Mouse (Mus musculus) limb, embryonic 11.5 days (tissue): ENCODE measurements around the gene Vwa8. TPM values are rescaled to one million over a fixed set of nuclear protein-coding genes. Genes with fewer than 3 reads are reported as not detected.

Experiments
- ATAC-seq: fragments of 200-750 bp; cut with Nextera tagmentation; 2 replicates; pipeline ENCODE4 v1.8.0; 2017; ENCODE audit warnings: low read depth; ENCODE audit not compliant: insufficient number of reproducible peaks, low FRiP score, low TSS enrichment
- DNase-seq: peaks from one replicate; pipeline ENCODE4 v3.0.0-alpha.2; 2015; ENCODE audit warnings: low spot score
- H3K27ac ChIP-seq: fragments of 300-500 bp; sonication (generic); replicated peaks from 2 replicates; pipeline ENCODE4 v1.5.1; 2014; ENCODE audit warnings: low read depth, mild to moderate bottlenecking, low read length
- H3K27me3 ChIP-seq: fragments of 300-500 bp; sonication (generic); 2 replicates; pipeline ENCODE4 v1.6.1; 2014; ENCODE audit warnings: mild to moderate bottlenecking, low read length, mixed read lengths; ENCODE audit not compliant: control insufficient read depth, insufficient read depth
- H3K36me3 ChIP-seq: fragments of 300-500 bp; sonication (generic); 2 replicates; pipeline ENCODE4 v1.6.1; 2014; ENCODE audit warnings: mild to moderate bottlenecking, low read length, moderate library complexity, mixed read lengths; ENCODE audit not compliant: control insufficient read depth, insufficient read depth
- H3K4me1 ChIP-seq: fragments of 300-500 bp; sonication (generic); 2 replicates; pipeline ENCODE4 v1.6.1; 2014; ENCODE audit warnings: low read length, mixed read lengths; ENCODE audit not compliant: control insufficient read depth, insufficient read depth
- H3K4me2 ChIP-seq: fragments of 300-500 bp; sonication (generic); 2 replicates; pipeline ENCODE4 v1.6.1; 2014; ENCODE audit warnings: low read depth, mild to moderate bottlenecking, moderate library complexity; ENCODE audit not compliant: severe bottlenecking
- H3K4me3 ChIP-seq: fragments of 300-500 bp; sonication (generic); 2 replicates; pipeline ENCODE4 v1.5.1; 2014; ENCODE audit warnings: low read depth, low read length
- H3K9ac ChIP-seq: fragments of 300-500 bp; sonication (generic); 2 replicates; pipeline ENCODE4 v1.6.1; 2014; ENCODE audit warnings: mild to moderate bottlenecking, low read length
- H3K9me3 ChIP-seq: fragments of 300-500 bp; sonication (generic); 2 replicates; pipeline ENCODE4 v1.6.1; 2016; ENCODE audit warnings: low read length; ENCODE audit not compliant: control insufficient read depth
- WGBS: fragments of 180-500 bp; shearing (Covaris S2); extraction: QIAGEN DNeasy Blood & Tissue Kit; methylation state at CpG from one replicate; pipeline ENCODE4 v1.1.7; 2014; 5-methylcytosine and 5-hydroxymethylcytosine counted together
- polyA plus RNA-seq: library from polyadenylated mRNA; unstranded; fragments of >200 nt; fragmentation: Nextera tagmentation; extraction: Ambion mirVana; gene quantifications from 2 replicates; pipeline ENCODE4 v1.2.1, GENCODE M21; 2014

Gene Vwa8
- polyA plus RNA-seq, 1 experiment from 2014 or later: 10.2 TPM

DNA sequence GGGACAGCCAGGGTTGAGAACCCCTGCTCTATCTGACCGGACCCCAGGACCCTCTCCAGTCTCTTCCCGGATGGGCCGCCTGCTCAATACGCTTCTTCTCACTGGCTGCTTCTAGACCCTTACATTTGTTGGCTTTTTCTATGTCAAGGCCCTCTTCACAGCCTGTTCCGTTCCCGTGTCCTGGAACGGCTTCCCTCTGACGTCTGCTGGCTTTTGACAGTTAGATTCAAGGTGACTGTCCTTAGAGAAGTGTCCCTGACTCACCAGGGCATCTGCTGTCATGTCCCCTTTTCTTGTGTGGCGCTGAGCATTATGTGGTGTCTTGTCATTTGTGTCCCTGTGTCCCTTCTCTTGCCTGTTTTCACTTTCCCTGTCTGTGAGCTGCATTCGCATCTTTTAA, 121.8 kb downstream of the Vwa8 start:
- H3K4me3 ChIP-seq: no peak overlapping the region
- DNase-seq: no peak
- no peaks in the 10 kb centered on the region for H3K4me1 ChIP-seq
- no peak overlapping the region for H3K27ac ChIP-seq
- ATAC-seq: no peak
- no peak overlapping the region for H3K4me2 ChIP-seq
- no peaks in the 10 kb centered on the region for H3K36me3 ChIP-seq
- 96% methylated on average over 10 of the region's 10 CpGs for WGBS
- H3K27me3 ChIP-seq: no peaks in the 10 kb centered on the region
- no peak overlapping the region for H3K9ac ChIP-seq
- H3K9me3 ChIP-seq: no peaks in the 10 kb centered on the region

DNA sequence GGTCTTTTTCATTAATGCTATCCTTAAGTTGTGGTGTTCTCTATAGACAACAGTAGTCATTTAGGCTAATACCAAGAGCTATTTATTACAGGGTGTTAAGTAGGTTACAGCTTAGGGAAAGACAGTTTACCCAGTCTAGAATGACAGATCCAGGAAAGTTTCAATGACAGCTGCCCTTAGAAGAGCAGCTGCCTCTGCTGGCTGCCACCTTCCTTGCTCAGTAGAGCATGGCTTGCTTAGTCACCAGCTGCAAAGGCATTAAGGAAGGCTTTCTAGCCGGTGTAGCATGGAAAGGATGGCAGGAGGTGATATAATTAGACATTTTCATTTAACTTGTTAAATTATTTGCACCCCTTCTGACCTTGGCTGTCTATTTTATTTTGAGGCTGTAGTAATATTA, 123.6 kb downstream of the Vwa8 start:
- Histone ChIP-seq H3K4me2 (no peak overlapping the region), H3K9me3 (no peaks in the 10 kb centered on the region), H3K9ac (no peak overlapping the region), H3K27me3 (no peaks in the 10 kb centered on the region), H3K27ac (no peak overlapping the region), H3K4me1 (no peaks in the 10 kb centered on the region), H3K4me3 (no peak overlapping the region), H3K36me3 (no peaks in the 10 kb centered on the region)
- DNase-seq (no peak), ATAC-seq (no peak)
- 69% methylated on average over 1 of the region's 1 CpGs for WGBS

DNA sequence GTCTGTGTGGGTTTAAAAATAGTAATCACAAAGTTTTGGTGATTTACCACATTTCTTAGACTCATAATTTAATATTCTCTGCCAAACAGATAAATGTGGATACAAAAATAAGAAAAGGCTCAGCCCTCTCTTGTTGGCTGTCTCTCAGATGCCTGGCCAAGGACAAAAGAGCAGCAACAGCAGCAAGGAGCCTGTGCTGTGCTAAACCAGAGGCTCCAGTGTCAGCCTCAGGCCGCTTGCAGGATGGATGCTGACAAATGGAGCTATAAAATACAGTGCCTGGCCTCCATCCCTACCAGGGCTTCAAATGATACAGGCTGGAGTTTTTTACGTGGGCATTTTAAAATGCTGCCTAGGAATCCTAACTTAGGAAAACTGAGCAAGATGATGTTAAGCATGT, 134.3 kb downstream of the Vwa8 start:
- no peak overlapping the region for H3K4me2 ChIP-seq
- WGBS: 26% methylated on average over 2 of the region's 2 CpGs
- no peaks in the 10 kb centered on the region for H3K9me3 ChIP-seq
- no peaks in the 10 kb centered on the region for H3K27me3 ChIP-seq
- H3K36me3 ChIP-seq: no peaks in the 10 kb centered on the region
- no peak overlapping the region for H3K4me3 ChIP-seq
- no peaks in the 10 kb centered on the region for H3K4me1 ChIP-seq
- ATAC-seq (no peak), DNase-seq (no peak)
- no peak overlapping the region for H3K9ac ChIP-seq
- no peak overlapping the region for H3K27ac ChIP-seq

DNA sequence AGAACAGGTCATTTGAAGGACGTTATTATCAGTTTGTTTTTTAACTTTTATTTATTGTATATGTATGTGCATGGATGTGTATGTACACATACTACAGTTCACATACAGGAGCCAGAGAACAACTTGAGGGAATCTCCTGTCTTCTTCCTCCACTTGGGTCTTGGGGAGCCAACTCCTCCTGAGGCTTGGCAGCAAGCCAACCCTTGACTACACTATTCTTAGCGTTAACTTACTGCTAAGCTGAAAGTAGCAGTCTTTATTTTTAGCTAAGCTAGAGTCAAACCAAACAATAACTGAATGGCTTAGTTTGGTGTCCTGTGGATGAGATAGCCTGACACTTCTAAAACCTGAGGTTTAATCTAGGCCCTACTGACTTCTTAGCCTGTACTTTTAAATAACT, 135.4 kb downstream of the Vwa8 start:
- Histone ChIP-seq H3K27ac (no peak overlapping the region), H3K4me1 (no peaks in the 10 kb centered on the region), H3K9ac (no peak overlapping the region), H3K9me3 (no peaks in the 10 kb centered on the region), H3K27me3 (no peaks in the 10 kb centered on the region), H3K4me3 (no peak overlapping the region), H3K36me3 (no peaks in the 10 kb centered on the region), H3K4me2 (no peak overlapping the region)
- DNase-seq: no peak
- no peak for ATAC-seq
- WGBS: 81% methylated on average over 2 of the region's 2 CpGs

DNA sequence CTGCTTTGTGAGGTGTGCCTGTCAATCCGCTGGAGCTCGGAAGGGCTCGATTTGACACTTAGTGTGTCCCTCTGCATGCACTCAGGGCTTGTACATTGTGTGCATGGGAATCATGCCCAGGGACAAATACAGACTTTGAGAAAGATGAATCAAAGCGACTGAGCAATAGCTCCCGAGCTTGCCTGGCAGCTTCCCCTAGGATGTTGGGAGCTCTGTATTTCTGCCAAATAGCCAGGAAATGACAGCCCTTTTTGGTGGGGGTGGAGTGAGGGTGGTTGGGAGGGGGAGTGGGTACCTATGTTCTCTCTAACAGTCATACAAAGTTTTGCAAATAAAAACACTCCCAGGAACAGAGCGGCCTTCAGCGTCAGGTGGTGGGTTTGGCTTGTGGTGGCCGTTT, 138.7 kb downstream of the Vwa8 start:
- no peak overlapping the region for H3K27ac ChIP-seq
- no peaks in the 10 kb centered on the region for H3K4me1 ChIP-seq
- DNase-seq: no peak
- no peaks in the 10 kb centered on the region for H3K27me3 ChIP-seq
- no peak overlapping the region for H3K4me2 ChIP-seq
- ATAC-seq: no peak
- no peaks in the 10 kb centered on the region for H3K36me3 ChIP-seq
- WGBS: 86% methylated on average over 8 of the region's 8 CpGs
- H3K4me3 ChIP-seq: no peak overlapping the region
- H3K9me3 ChIP-seq: no peaks in the 10 kb centered on the region
- H3K9ac ChIP-seq: no peak overlapping the region

DNA sequence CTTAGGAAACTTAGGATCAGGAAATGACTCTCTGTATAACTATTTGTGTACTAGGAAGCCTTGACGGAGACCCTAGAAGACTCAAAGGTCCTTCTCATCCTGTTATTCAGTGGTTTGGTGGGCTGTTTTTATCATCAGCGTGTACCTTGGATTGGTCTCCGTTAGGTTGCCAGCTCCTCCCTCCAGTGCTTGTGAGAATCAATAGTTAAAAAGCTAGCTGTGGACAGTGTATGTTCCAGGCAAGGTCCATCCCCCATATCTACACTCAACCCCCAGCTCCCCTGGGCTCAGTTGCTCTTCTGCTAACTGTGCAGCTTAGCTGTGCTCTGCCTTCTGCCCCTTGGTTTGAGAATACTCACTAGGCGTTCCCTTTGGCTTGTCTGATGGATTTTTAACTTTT, 143.6 kb downstream of the Vwa8 start:
- Histone ChIP-seq H3K9ac (no peak overlapping the region), H3K4me3 (no peak overlapping the region), H3K36me3 (no peaks in the 10 kb centered on the region), H3K4me1 (peaks cover 2% of the 10 kb centered on the region), H3K9me3 (no peaks in the 10 kb centered on the region), H3K27ac (no peak overlapping the region), H3K27me3 (no peaks in the 10 kb centered on the region), H3K4me2 (no peak overlapping the region)
- DNase-seq: no peak
- no peak for ATAC-seq
- 77% methylated on average over 4 of the region's 4 CpGs for WGBS

DNA sequence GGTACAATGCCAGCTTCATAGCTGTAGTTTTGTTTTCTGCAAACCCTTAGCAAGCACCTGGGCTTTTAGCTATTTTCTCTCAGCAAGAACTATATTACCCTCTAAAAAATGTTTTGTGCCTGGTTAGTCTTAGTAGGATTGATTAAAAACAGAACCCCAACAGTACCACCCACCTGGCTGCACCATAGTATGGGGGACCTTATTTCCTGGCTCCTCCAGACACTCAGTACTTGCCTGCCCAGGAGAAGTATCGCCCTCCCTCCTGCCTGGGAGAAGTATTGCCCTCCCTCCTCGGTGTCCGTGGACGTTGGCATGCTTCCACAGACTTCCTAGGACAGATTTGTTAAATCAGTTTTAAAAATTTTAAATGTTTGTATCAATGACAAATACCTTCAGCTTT, 144.7 kb downstream of the Vwa8 start:
- DNase-seq: peak; percentile 25
- Histone ChIP-seq H3K36me3 (no peaks in the 10 kb centered on the region), H3K27ac (no peak overlapping the region), H3K27me3 (no peaks in the 10 kb centered on the region), H3K4me2 (no peak overlapping the region), H3K4me1 (peaks cover 2% of the 10 kb centered on the region), H3K9me3 (no peaks in the 10 kb centered on the region), H3K9ac (no peak overlapping the region), H3K4me3 (no peak overlapping the region)
- ATAC-seq: peak; percentile 68; the same call in 1 of the 2 replicates
- 60% methylated on average over 4 of the region's 4 CpGs for WGBS

DNA sequence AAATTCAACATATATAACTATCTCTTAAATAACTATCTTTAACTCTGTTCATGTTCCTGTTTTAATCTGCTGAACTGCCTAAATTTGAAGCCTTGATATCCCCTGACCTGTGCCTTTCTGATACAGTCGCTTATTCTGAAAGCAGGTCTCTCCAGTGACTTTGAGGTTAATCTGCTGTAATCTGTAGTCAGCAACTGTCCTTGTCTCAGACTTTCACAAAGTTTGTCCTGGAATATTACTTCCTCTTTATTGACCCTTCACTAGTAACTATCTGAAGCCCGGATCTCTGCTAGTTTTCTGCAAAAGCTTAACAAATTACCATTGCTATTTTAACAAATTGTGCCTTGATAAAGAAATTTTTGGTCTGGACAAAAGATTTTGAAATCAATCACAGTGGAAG, 147.5 kb downstream of the Vwa8 start:
- no peak for ATAC-seq
- Histone ChIP-seq H3K36me3 (no peaks in the 10 kb centered on the region), H3K4me3 (no peak overlapping the region), H3K9me3 (no peaks in the 10 kb centered on the region), H3K27me3 (no peaks in the 10 kb centered on the region), H3K27ac (no peak overlapping the region), H3K4me1 (peaks cover 2% of the 10 kb centered on the region), H3K4me2 (no peak overlapping the region), H3K9ac (no peak overlapping the region)
- 98% methylated on average over 2 of the region's 2 CpGs for WGBS
- DNase-seq: no peak

DNA sequence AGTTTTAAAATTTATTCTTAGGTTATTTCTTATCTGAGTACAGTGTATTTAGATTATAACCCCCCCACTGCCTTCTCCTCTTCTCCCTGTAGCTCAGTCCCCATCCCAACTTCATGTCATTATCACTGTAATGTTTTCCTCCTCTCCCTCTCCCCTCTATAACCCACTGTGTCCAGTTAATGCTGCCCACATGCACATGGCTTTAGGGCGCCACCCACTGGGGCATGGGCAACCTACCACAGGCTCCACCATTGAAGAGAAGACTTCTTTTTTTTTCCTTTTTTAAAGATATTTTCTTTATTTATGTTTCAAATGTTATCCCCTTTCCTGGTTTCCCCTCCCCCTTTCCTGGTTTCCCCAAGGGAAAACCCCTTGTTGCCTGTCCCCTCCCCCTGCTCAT, 154.7 kb downstream of the Vwa8 start:
- WGBS: 43% methylated on average over 1 of the region's 1 CpGs
- no peaks in the 10 kb centered on the region for H3K36me3 ChIP-seq
- H3K4me2 ChIP-seq: no peak overlapping the region
- no peak overlapping the region for H3K4me3 ChIP-seq
- no peak overlapping the region for H3K27ac ChIP-seq
- peak; percentile 30 for DNase-seq
- no peaks in the 10 kb centered on the region for H3K9me3 ChIP-seq
- H3K9ac ChIP-seq: no peak overlapping the region
- no peaks in the 10 kb centered on the region for H3K4me1 ChIP-seq
- H3K27me3 ChIP-seq: no peaks in the 10 kb centered on the region
- no peak for ATAC-seq
